Mouse (Mus musculus) left cerebral cortex, adult 2 months (tissue): ENCODE measurements around the gene Eef2. TPM values are rescaled to one million over a fixed set of nuclear protein-coding genes. Genes with fewer than 3 reads are reported as not detected.

ENCODE experiments used
- DNase-seq, 2 experiments: peaks; one replicate each; pipeline ENCODE4 v3.0.0; 2021 to 2022; ENCODE audit warnings: low spot score in 2 of 2, mixed read lengths in 1 of 2; ENCODE audit errors: extremely low spot score in 1 of 2
- H3K27ac ChIP-seq: fragments of 200-600 bp; 2 replicates; pipeline ENCODE4 v1.8.1; 2022
- H3K4me3 ChIP-seq: fragments of 200-600 bp; 2 replicates; pipeline ENCODE4 v1.8.1; 2022
- CTCF ChIP-seq: fragments of 200-600 bp; IDR thresholded peaks from 2 replicates; pipeline ENCODE4 v1.8.1; 2022; ENCODE audit warnings: antibody characterized with exemption, mild to moderate bottlenecking, moderate library complexity
- intact Hi-C: fragments of 180-260 bp; cut with DNase I; formaldehyde crosslinking; loops from one replicate; pipeline ENCODE4 v1.15.1; 2025
- total RNA-seq, 2 experiments: library from RNA; stranded (reverse); gene quantifications; 2 replicates each; pipeline ENCODE4 v1.2.3; 2021

Eef2 gene
- total RNA-seq, 2 experiments from 2014 or later, result 884 to 901 TPM

DNA sequence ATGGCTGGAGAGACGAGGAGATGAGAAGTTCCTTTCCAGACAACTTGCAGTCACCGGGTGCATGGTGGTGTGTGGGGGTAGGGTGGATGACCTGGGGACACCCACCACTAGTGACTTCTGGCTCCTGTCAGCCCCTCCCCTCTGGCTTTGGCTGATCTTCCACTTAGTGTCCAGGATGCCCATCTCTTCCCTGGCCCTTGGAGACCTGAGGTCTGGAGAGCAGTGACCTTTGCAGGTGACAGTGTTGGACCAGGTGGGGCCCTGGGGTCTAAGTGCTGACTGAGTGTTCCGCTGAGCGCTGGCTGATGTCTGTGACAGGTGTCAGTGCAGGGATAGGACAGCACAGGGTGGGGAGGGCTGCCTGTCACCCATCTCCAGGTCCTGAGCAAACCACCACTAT, 18.9 kb downstream of the Eef2 start:
- intact Hi-C loops, result loop anchor here (5.0 kb wide), 3 partner anchors 92 to 257 kb away; partner anchors contain the start of gene Hmg20b
- TF ChIP-seq CTCF, result no peak
- no peak for DNase-seq

DNA sequence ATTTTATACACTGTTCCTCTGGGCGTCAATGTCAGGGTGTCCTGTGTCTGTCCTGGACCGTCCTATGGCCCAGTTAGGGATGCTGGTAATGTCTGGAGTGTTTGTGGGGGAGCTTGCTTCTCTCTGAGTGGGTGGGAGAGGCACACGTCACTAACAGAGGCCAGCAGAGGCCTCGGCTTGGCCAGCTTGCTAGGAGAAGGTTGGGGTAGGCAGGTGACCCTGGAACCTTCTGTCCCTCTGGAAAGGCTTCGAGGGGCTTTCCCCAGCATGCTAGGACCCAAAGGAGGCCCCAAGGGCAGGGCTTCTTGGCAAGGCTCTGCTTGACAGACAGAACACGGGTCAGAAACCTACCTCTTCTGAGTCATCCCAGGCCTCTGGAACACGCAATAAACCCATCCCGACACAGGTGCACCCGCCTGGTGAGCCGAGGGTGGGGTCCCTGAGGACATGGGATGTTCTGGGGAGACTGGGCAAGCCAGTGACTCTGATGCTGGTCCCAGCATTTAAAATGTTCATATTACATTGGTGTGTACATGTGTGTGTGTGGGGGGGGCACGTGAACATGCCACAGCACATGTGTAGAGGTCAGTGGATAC, 20.1 kb downstream of the Eef2 start:
- no peak for TF ChIP-seq CTCF
- intact Hi-C loops, result loop anchor here (5.0 kb wide), 3 partner anchors 91 to 256 kb away; partner anchors contain the start of gene Hmg20b
- no peak overlapping the region for H3K4me3 ChIP-seq
- no peak for DNase-seq
- no peak overlapping the region for H3K27ac ChIP-seq

More for the DNA sequence above, 18.9 kb downstream of the Eef2 start:
- no peak overlapping the region for H3K27ac ChIP-seq
- H3K4me3 ChIP-seq, result no peak overlapping the region

DNA sequence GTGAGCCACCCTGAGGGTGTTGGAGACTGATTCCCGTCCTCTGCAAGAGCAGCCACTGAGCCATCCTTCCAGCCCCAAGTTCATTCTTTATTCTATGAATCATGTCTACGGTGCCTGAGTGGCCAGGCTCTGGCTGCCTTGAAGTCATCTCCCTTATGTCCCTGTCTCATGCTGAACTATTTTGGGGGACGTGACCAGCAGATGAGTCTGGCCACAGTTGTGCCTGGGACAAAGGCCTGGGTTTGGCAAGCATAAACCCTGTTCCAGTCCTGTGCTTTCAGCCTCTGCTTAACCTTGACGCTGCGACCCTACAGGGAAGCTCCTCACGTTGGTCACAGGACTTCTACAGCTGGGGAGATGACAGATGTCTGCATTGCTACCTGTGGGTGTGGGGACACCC, 20.9 kb downstream of the Eef2 start:
- intact Hi-C loops, result loop anchor here (5.0 kb wide), 3 partner anchors 90 to 255 kb away; partner anchors contain the start of gene Hmg20b
- H3K4me3 ChIP-seq, result no peak overlapping the region
- DNase-seq, result no peak
- TF ChIP-seq CTCF, result no peak
- no peak overlapping the region for H3K27ac ChIP-seq

DNA sequence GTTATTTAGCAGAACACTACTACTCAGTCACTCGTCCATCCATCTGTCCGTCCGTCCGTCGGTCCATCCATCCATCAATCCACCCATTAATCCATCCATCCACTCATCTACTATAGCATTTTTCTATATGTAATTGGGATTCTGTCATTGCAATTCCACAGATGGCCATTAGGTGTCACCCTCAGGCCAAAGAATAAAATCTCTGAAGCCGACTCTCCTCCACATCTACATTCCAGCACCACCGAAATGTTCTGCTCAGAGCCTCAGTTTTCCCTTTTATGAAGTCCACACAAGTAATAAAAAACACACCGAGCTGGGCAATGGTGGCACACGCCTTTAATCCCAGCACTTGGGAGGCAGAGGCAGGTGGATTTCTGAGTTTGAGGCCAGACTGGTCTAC, 21.8 kb downstream of the Eef2 start:
- no peak overlapping the region for H3K27ac ChIP-seq
- H3K4me3 ChIP-seq, result no peak overlapping the region
- TF ChIP-seq CTCF, result peak; percentile 85
- peak; percentile 63 to 70 for DNase-seq
- intact Hi-C loops, result loop anchor here (2.0 to 5.0 kb wide), 4 partner anchors 19 to 254 kb away; partner anchors contain the start of gene Hmg20b

DNA sequence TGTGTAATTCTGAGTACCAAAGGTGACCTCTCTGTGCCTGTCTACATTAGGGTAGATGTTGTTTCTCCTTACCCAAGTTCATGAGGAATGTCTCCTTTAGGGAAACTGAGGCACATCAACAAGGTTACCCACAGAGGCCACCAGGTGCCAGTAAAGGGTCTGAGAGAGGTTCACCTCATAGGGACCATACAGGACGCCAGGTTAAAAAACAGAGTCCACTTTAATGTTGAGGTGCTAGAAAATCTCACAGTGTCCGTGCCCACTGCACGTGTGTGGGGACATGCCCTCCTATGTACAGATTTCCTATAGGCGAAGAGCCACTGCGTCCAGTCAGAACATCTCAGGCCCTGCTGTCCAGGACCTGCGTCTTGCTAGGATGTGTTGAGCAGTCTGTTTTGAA, 22.6 kb downstream of the Eef2 start:
- no peak for TF ChIP-seq CTCF
- Histone ChIP-seq H3K27ac (no peak overlapping the region), H3K4me3 (no peak overlapping the region)
- DNase-seq, result no peak
- intact Hi-C loops, result loop anchor here (2.0 to 5.0 kb wide), 4 partner anchors 18 to 253 kb away; partner anchors contain the start of gene Hmg20b

DNA sequence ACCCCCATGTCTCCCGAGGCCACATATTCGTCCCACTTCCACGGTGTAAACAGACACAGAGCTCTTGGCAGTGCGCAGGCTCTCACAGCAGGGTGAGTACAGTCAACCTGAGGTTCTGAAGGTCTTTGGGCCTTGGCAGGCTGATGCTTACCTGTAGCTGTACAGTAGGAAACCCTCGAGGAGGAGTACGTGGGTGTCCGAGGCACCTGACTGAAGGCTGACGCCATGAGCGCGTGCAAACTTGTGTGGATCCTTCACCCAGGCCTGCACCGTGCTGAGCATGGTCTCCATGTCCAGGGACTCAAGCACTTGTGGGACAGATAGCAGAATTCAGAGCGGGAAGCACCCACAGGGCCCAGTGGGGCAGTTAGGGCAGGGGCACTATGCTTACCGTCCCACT, 23.7 kb downstream of the Eef2 start:
- intact Hi-C loops, result no loop called here
- Histone ChIP-seq H3K4me3 (no peak overlapping the region), H3K27ac (no peak overlapping the region)
- no peak for DNase-seq
- no peak for TF ChIP-seq CTCF

DNA sequence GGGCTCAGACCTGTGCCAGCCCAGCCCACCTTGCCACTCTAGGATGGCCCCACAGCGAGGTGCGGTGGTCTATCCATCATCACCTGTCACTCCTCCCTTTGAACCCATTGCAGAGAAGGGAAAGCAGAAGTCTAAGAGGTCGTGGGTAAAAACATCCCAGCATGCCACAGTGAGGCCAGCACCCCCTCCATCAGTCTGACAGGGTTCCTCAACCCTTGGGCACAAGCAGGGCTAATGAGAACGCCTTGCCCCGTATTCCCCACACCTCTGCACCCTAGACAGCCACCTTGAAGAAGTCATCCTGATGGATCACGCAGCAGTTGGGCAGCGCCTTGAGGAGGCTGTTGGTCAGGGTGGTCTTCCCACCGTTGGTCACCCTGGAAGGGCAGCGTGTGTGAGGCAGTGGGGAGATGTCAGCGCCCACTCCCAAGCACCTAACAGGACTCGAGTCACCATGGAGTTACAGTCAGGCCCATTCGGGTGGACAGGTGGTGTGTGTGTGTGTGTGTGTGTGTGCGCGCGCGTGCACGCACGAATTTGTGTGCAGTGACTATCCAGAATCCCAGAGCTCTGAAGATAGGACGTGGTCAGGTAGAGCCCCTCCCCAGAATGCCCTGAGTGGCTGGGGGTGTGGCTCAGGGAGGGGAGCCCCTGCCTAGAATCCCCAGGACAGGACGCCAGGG, 24.3 kb downstream of the Eef2 start:
- Histone ChIP-seq H3K27ac (no peak overlapping the region), H3K4me3 (no peak overlapping the region)
- no peak for DNase-seq
- intact Hi-C loops, result no loop called here
- TF ChIP-seq CTCF, result no peak

DNA sequence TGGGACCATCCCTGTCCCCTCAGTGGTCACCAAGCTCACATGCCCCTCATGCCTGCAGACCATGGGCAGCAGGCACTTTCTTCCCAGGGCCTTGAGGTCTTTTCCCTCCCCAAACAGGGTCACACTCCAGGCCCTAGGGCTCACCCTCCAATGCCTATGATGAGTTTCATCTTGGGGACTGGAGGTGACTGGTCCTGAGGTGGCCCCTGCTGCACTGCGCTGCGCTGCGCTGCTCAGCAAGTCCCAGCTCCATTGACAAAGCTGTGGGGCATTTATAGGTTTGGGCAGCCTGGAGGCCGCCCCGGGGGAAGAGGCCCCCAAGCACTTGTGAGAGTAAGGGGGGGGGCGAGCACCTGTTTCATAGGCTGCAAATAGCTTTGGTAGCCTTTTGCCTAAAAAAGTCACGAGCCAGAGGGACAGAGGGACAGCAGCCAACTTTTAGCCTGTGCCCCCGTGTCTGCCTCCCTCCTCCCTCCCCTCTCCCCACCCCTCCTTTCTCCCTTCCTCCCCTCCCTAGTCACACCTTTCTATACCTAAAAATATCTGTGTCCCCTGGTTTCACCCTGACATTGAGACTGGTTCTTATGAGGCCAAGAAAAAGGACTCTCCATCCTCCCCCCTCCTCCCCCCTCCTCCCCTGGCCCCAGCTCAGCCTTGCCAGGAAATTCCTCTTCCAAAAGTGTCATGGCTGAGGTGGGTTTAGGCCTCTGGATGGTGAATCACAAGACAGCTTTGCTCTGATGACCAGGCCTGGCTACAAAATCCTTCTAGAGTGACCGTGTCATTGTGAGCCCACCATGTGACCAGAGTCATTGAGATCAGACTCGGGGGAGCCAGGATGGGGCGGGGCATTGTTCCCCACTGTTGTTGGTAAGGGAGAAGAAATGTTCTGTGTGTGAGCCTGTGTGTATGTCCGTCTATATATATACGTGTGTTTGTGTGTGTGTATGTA, 25.7 kb downstream of the Eef2 start, which contains the start of gene Nmrk2:
Gene Nmrk2, minus strand, starts transcription at position 245 of the 952 bp plus-strand sequence.
- no peak within 1 kb of the TSS for H3K27ac ChIP-seq
- intact Hi-C loops, result no loop called here
- H3K4me3 ChIP-seq, result no peak within 1 kb of the TSS
- DNase-seq, result no peak
- no peak for TF ChIP-seq CTCF

DNA sequence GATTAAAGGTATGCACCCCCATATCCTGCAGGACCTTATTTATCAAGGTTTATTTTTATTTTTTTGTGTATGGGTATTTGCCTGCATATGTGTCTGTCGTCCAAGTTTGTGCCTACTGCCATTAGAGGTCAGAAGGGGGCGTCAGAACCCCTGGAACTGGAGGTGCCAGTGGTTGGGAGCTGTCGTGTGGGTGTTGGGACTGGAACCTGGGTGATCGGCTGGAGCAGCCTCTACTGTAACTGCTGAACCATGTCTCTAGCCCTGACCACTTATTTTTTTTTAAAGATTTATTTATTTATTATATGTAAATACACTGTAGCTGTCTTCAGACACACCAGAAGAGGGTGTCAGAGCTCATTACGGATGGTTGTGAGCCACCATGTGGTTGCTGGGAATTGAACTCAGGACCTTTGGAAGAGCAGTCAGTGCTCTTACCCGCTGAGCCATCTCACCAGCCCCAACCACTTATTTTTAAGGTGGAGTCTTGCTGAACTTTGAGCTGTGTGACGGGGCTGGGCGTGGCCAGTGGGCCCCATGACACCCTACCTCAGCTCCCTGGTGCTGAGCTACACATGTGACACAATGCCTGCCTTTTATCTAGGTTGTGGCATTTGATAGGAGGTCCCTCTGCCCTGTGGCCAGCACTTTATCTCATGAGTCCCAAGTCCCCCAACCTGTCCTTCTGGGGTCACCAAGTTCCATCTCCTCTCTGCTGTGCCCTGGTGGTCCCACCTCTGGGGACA, 26.7 kb downstream of the Eef2 start:
- Histone ChIP-seq H3K27ac (no peak overlapping the region), H3K4me3 (no peak overlapping the region)
- TF ChIP-seq CTCF, result no peak
- no peak for DNase-seq
- intact Hi-C loops, result no loop called here

DNA sequence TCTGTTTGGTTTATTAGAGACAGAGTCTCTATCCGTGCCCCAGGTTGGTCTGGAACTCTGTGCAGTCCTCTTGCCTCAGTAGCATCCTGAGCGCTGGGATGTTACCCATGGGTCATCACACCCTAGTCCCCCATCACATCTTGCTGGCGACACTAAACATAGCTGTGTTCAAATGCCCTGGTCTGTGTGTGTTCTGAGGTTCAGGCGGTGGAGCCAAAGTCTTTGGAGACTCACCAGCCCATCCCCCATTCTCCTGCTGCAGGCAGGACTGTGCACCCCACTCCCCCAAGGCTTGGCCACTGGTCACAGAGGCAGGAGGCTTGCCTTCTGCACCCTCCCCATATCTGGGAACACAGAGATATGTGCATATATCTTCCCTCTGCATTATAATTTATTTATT, 27.7 kb downstream of the Eef2 start:
- no peak for DNase-seq
- intact Hi-C loops, result no loop called here
- TF ChIP-seq CTCF, result no peak
- Histone ChIP-seq H3K27ac (no peak overlapping the region), H3K4me3 (no peak overlapping the region)

DNA sequence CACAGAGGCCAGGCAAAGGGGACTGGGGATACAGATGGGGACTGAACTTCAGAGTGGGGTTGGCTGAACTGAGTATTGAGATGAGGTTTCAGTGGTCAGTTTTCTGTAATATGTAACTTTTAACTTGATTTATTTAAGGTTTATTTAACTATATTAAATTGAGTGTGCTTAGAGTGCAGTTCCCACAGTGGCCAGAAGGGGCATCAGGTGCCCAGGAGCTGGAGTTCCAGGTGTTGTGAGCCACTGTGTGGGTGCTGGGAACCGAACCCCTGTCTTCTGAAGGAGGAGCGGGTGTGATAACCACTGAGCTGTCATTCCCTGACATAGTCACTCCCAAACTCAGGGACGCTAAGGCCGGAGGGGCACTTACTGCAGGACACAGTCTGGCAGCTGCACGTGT, 33.7 kb downstream of the Eef2 start:
- no peak overlapping the region for H3K27ac ChIP-seq
- H3K4me3 ChIP-seq, result no peak overlapping the region
- no peak for DNase-seq
- intact Hi-C loops, result no loop called here
- peak; percentile 52 for TF ChIP-seq CTCF
